Mouse (Mus musculus) ovary, adult 18-20 months (tissue): ENCODE data around the gene Ott.
"Not testable (repeated sequence)": the region's sequence is repeated elsewhere in the genome, so short reads cannot be mapped to it uniquely, and the experiment has no call there.

Experiments
- DNase-seq: peaks from one replicate; pipeline ENCODE4 v3.0.0; 2022; ENCODE audit warnings: low spot score, mixed read lengths

The Ott gene

DNA sequence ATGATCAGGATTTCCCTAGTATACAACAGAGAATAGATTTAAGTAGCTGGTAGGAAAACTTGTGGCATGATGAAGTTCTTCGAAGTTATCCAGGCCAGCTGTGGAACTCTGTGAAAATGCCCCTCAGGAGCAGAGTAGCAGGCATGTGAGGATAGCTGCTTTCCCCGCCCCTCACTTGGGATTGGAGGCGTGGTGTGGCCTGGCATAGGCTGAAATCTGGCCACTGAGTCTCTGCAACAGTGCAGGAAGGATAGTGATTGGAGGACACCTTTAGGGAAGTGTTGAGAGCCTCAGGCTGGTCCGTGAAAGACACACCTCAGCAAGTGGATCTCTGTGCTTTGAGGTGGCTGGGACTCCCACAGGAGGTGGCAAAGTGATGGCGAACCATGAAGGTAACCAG, at the start of gene Ott:
TSS of gene Ott (plus strand) at position 301 of the 400 bp plus-strand sequence.
- not testable (repeated sequence) for DNase-seq
